Mouse (Mus musculus) hindbrain, embryonic 15.5 days (tissue): ENCODE data around the gene Gm13278. TPM values are rescaled to one million over a fixed set of nuclear protein-coding genes. Genes with fewer than 3 reads are reported as not detected.
"Not testable (repeated sequence)": the region's sequence is repeated elsewhere in the genome, so short reads cannot be mapped to it uniquely, and the experiment has no call there.

Source experiments
- ATAC-seq: fragments of 200-750 bp; cut with Nextera tagmentation; 2 replicates; pipeline ENCODE4 v1.8.0; 2017; ENCODE audit warnings: low read depth, moderate number of reproducible peaks, moderate TSS enrichment; ENCODE audit not compliant: low FRiP score
- H3K27ac ChIP-seq: fragments of 300-500 bp; sonication (generic); replicated peaks from 2 replicates; pipeline ENCODE4 v1.5.1; 2015; ENCODE audit warnings: mild to moderate bottlenecking, inconsistent platforms
- H3K27me3 ChIP-seq: fragments of 300-500 bp; sonication (generic); 2 replicates; pipeline ENCODE4 v1.6.1; 2015; ENCODE audit warnings: control low read depth, inconsistent platforms
- H3K36me3 ChIP-seq: fragments of 300-500 bp; sonication (generic); 2 replicates; pipeline ENCODE4 v1.6.1; 2015; ENCODE audit warnings: control low read depth, inconsistent platforms
- H3K4me1 ChIP-seq: fragments of 300-500 bp; sonication (generic); replicated peaks from 2 replicates; pipeline ENCODE4 v1.6.1; 2015; ENCODE audit warnings: control low read depth, inconsistent platforms
- H3K4me2 ChIP-seq: fragments of 300-500 bp; sonication (generic); 2 replicates; pipeline ENCODE4 v1.6.1; 2015; ENCODE audit warnings: moderate library complexity, mild to moderate bottlenecking, inconsistent platforms
- H3K4me3 ChIP-seq: fragments of 300-500 bp; sonication (generic); 2 replicates; pipeline ENCODE4 v1.5.1; 2015; ENCODE audit warnings: mild to moderate bottlenecking, inconsistent platforms
- H3K9ac ChIP-seq: fragments of 300-500 bp; sonication (generic); 2 replicates; pipeline ENCODE4 v1.6.1; 2015; ENCODE audit warnings: inconsistent platforms
- H3K9me3 ChIP-seq: fragments of 300-500 bp; sonication (generic); 2 replicates; pipeline ENCODE4 v1.6.1; 2016; ENCODE audit warnings: control low read depth, inconsistent platforms
- WGBS: fragments of 180-500 bp; shearing (Covaris S2); methylation state at CpG from one replicate; pipeline ENCODE4 v1.1.7; 2015; 5-methylcytosine and 5-hydroxymethylcytosine counted together
- polyA plus RNA-seq: library from polyadenylated mRNA; unstranded; fragments of >200 nt; fragmentation: Nextera tagmentation; extraction: Ambion mirVana; gene quantifications from 2 replicates; pipeline ENCODE4 v1.2.1, GENCODE M21; 2015

The Gm13278 gene
- polyA plus RNA-seq, 1 experiment from 2014 or later: not detected

DNA sequence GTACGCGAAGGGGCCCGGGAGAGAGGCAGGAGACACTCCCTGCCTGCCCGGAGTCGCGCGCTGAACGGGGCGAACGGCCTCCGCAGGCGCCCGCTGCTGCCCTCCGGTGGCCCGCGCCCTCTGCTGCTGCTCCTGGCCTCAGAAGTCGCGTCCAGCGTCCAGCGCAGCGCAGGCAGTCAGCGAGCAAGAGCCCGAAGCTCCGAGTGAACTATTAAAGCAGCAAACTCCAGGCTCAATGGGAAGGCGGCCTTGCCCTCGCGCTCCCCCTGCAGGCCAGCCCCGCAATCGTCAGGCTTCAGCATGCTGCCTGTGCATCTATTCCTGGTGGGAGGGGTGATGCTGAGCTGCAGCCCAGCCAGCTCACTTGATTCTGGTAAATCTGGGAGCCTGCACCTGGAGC, 11.6 kb downstream of the Gm13278 start, which contains the start of gene Gm13287:
Gene Gm13287, plus strand, starts transcription at position 301 of the 400 bp plus-strand sequence.
- no CpG with 5 or more reads among the region's 29 CpGs for WGBS
- not testable (repeated sequence) for ATAC-seq, H3K9me3 ChIP-seq, H3K36me3 ChIP-seq, H3K4me1 ChIP-seq, H3K4me3 ChIP-seq, H3K27ac ChIP-seq, H3K9ac ChIP-seq, H3K27me3 ChIP-seq, H3K4me2 ChIP-seq

DNA sequence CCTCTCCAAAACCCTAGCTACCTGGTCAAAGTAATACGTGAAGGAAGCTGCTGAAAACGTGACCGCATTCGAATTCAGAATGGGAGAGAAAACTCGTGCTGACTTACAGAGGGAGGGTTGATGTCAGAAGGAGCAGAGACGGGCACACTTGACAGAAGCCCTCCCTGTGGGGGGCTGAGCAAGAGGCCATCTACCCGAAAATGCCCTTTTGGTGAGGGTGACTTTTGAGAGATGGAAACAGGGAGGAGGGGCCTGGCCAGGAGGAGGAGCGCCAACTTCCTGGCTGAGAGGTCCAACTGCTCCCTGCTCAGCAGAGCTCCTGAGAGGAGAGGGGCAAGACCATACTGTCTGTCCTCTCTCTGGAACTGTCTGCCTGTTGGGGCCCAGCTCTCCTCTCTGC, 13.9 kb downstream of the Gm13278 start, which contains the start of gene Gm13288:
Gene Gm13288, plus strand, starts transcription at position 301 of the 400 bp plus-strand sequence.
- H3K9me3 ChIP-seq, H3K27ac ChIP-seq, H3K9ac ChIP-seq, ATAC-seq, H3K4me1 ChIP-seq, H3K27me3 ChIP-seq, H3K36me3 ChIP-seq: not testable (repeated sequence)
- Histone ChIP-seq H3K4me3 (0 out of 2 replicates have a peak within 1 kb of the TSS, but pooled peaks have one; percentile 24), H3K4me2 (peak within 1 kb of the TSS; percentile 49)
- WGBS: no CpG with 5 or more reads among the region's 8 CpGs

GRCm38 (mm10) chr4:88805761-88806160, 14.4 kb downstream of the Gm13278 start:
- peak overlapping the region; percentile 49 for H3K4me2 ChIP-seq
- not testable (repeated sequence) for H3K9ac ChIP-seq, ATAC-seq, H3K27ac ChIP-seq, H3K36me3 ChIP-seq, H3K4me1 ChIP-seq, H3K9me3 ChIP-seq, H3K27me3 ChIP-seq
- H3K4me3 ChIP-seq: 0 out of 2 replicates have a peak overlapping the region, but pooled peaks have one; percentile 24
- WGBS: 0% methylated on average over 18 of the region's 34 CpGs

DNA sequence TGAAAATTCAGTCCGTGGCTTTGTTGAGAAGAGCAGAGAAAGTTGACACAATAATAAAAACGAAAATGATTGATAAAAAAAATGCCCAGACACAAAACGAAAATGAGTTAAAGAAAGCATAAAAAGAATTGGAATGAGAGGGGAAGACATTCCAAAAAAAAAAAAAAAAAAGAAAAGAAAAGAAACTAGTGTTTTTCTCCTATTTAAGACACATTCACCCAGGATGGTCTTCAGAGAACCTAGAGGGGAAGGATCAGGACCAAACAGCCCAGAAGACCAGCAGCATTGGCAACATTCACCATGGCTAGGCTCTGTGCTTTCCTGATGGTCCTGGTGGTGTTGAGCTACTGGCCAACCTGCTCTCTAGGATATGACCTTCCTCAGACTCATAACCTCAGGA, 24.6 kb downstream of the Gm13278 start, which contains the start of gene Ifna7:
Gene Ifna7, plus strand, starts transcription at position 301 of the 400 bp plus-strand sequence.
- no peaks in the 10 kb centered on the region for H3K36me3 ChIP-seq
- no peak for ATAC-seq
- no peak within 1 kb of the TSS for H3K4me3 ChIP-seq
- no peaks in the 10 kb centered on the region for H3K9me3 ChIP-seq
- H3K27me3 ChIP-seq: no peaks in the 10 kb centered on the region
- H3K4me1 ChIP-seq: no peaks in the 10 kb centered on the region
- H3K27ac ChIP-seq: no peak within 1 kb of the TSS
- WGBS: 76% methylated on average over 3 of the region's 3 CpGs
- no peak within 1 kb of the TSS for H3K4me2 ChIP-seq
- H3K9ac ChIP-seq: no peak within 1 kb of the TSS

DNA sequence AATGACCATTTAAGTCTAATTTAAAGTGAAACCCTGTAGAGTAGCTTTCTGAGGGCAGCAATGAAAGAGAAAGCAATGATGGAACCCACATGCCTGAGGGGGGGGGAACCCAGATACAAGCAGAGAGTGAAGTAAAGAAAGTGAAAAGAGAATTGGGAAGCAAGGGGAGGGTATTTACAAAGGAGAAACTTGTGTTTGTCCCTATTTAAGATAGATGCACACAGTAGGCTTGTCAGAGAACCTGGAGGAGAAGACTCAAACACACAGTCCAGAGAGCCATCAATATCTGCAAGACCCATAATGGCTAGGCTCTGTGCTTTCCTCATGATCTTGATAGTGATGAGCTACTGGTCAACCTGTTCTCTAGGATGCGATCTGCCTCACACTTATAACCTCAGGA, 28.3 kb downstream of the Gm13278 start, which contains the start of gene Ifna11:
Gene Ifna11, plus strand, starts transcription at position 301 of the 400 bp plus-strand sequence.
- Histone ChIP-seq H3K27ac (no peak within 1 kb of the TSS), H3K9me3 (no peaks in the 10 kb centered on the region), H3K27me3 (no peaks in the 10 kb centered on the region), H3K4me3 (no peak within 1 kb of the TSS), H3K4me1 (no peaks in the 10 kb centered on the region), H3K9ac (no peak within 1 kb of the TSS), H3K36me3 (no peaks in the 10 kb centered on the region), H3K4me2 (no peak within 1 kb of the TSS)
- 81% methylated on average over 1 of the region's 1 CpGs for WGBS
- no peak for ATAC-seq

- Histone ChIP-seq H3K4me2 (no peak overlapping the region), H3K9ac (no peak overlapping the region), H3K36me3 (no peaks in the 10 kb centered on the region), H3K4me3 (no peak overlapping the region), H3K4me1 (no peaks in the 10 kb centered on the region), H3K27ac (no peak overlapping the region), H3K9me3 (no peaks in the 10 kb centered on the region), H3K27me3 (no peaks in the 10 kb centered on the region)
- no peak for ATAC-seq
- 25% methylated on average over 4 of the region's 4 CpGs for WGBS
Observed at GRCm38 (mm10) chr4:88822995-88823394, 31.6 kb downstream of the Gm13278 start.

- not testable (repeated sequence) for ATAC-seq, H3K27me3 ChIP-seq, H3K36me3 ChIP-seq, H3K9me3 ChIP-seq, H3K4me1 ChIP-seq, H3K4me2 ChIP-seq, H3K9ac ChIP-seq, H3K27ac ChIP-seq, H3K4me3 ChIP-seq
Observed at GRCm38 (mm10) chr4:88827116-88827515, 35.8 kb downstream of the Gm13278 start, which contains the start of gene Ifna6. TSS of gene Ifna6 (plus strand) at chr4:88827416.

DNA sequence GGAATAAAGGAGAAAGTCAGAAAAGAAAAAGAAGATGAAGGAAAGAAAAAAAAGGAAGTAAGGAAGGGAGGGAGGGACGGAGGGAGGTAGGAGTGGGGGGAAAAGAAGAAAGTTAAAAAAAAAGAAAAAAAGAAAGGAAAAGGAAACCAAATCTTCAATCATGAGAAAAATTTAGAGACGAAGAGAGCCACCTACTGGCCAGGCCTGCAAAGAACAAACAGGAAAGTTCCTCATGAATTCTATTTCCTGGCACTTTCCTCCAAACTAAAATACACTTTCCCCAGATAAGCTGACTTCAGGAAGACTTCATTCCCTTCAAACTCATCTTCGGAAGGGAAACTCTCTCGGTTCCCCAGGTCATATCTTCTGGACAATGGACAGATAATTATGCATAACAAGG, 39.2 kb downstream of the Gm13278 start:
- 33% methylated on average over 4 of the region's 4 CpGs for WGBS
- Histone ChIP-seq H3K27ac (no peak overlapping the region), H3K9ac (no peak overlapping the region), H3K4me2 (no peak overlapping the region), H3K36me3 (no peaks in the 10 kb centered on the region), H3K4me1 (no peaks in the 10 kb centered on the region), H3K4me3 (no peak overlapping the region), H3K9me3 (no peaks in the 10 kb centered on the region), H3K27me3 (no peaks in the 10 kb centered on the region)
- no peak for ATAC-seq

- not testable (repeated sequence) for H3K9ac ChIP-seq, H3K27me3 ChIP-seq, H3K4me1 ChIP-seq, ATAC-seq, H3K9me3 ChIP-seq, H3K4me3 ChIP-seq, H3K27ac ChIP-seq, H3K36me3 ChIP-seq, H3K4me2 ChIP-seq
- WGBS: 96% methylated on average over 1 of the region's 1 CpGs
Observed at GRCm38 (mm10) chr4:88835225-88835624, 43.9 kb downstream of the Gm13278 start, which contains the start of gene Ifna5. TSS of gene Ifna5 (plus strand) at chr4:88835525.

- ATAC-seq: no peak
- WGBS: 52% methylated on average over 3 of the region's 3 CpGs
Observed at GRCm38 (mm10) chr4:88838828-88839227, 47.5 kb downstream of the Gm13278 start.

GRCm38 (mm10) chr4:88840058-88840457, 48.7 kb downstream of the Gm13278 start:
- Histone ChIP-seq H3K36me3 (no peaks in the 10 kb centered on the region), H3K4me2 (no peak overlapping the region), H3K27ac (no peak overlapping the region), H3K9ac (no peak overlapping the region), H3K9me3 (no peaks in the 10 kb centered on the region), H3K4me3 (no peak overlapping the region), H3K4me1 (no peaks in the 10 kb centered on the region), H3K27me3 (no peaks in the 10 kb centered on the region)
- 83% methylated on average over 3 of the region's 3 CpGs for WGBS
- ATAC-seq: no peak

More at GRCm38 (mm10) chr4:88838828-88839227, 47.5 kb downstream of the Gm13278 start:
- no peaks in the 10 kb centered on the region for H3K36me3 ChIP-seq
- no peak overlapping the region for H3K9ac ChIP-seq
- no peaks in the 10 kb centered on the region for H3K4me1 ChIP-seq
- H3K27ac ChIP-seq: no peak overlapping the region
- H3K27me3 ChIP-seq: no peaks in the 10 kb centered on the region
- H3K9me3 ChIP-seq: no peaks in the 10 kb centered on the region
- H3K4me2 ChIP-seq: no peak overlapping the region
- H3K4me3 ChIP-seq: no peak overlapping the region

- H3K9ac ChIP-seq: no peak within 1 kb of the TSS
- H3K4me2 ChIP-seq: no peak within 1 kb of the TSS
- no peak within 1 kb of the TSS for H3K27ac ChIP-seq
- H3K27me3 ChIP-seq: no peaks in the 10 kb centered on the region
- H3K36me3 ChIP-seq: no peaks in the 10 kb centered on the region
- no peaks in the 10 kb centered on the region for H3K9me3 ChIP-seq
- no peak for ATAC-seq
- no peak within 1 kb of the TSS for H3K4me3 ChIP-seq
- WGBS: 56% methylated on average over 2 of the region's 2 CpGs
- H3K4me1 ChIP-seq: no peaks in the 10 kb centered on the region
Observed at GRCm38 (mm10) chr4:88841438-88841911, 50.1 kb downstream of the Gm13278 start, which contains the start of gene Ifna4. TSS of gene Ifna4 (plus strand) at chr4:88841861.
